Mouse (Mus musculus): ENCODE results near the gene Emp3.

GRCm38 (mm10) chr7:45895931-45896516 lies 25.2 kb downstream of the Emp3 start:
- TF ChIP-seq CTCF (conservative IDR thresholded peaks at IDR 0.05; ENCODE audit: low read length) (no peak), POU5F1 (IDR thresholded peaks at IDR 0.05; ENCODE audit: borderline replicate concordance, low read length) (no peak), NANOG (IDR thresholded peaks at IDR 0.05; ENCODE audit: borderline replicate concordance, low read length) (no peak)

All from E14TG2a.4 (cell line).